Mouse (Mus musculus): ENCODE data around the gene Map3k3. TPM values are rescaled to one million over a fixed set of nuclear protein-coding genes. Genes with fewer than 3 reads are reported as not detected.

The Map3k3 gene
- polyA plus RNA-seq, 2 experiments = 3.8 to 5.5 TPM

DNA sequence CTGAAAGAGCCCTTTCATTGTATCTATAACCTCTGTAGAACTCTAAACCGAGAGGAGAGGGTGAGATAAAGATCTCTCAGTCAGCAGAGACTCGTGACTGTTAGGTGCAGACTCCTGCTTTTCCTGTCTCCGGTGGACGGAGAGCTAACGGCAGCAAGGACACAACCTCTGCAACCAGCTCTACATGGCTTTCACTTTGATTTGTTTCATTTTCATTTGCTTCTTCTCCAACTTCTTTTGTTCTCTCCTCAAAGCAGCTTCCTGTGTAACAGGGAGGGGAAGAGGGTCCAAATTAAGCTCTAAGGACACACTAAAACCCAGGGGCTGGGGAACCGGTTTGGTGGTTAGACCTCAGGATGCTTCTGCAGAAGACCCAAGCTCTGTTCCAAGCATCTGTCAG lies 116.3 kb downstream of the Map3k3 start:
- Histone ChIP-seq H3K36me3 (replicated peaks; ENCODE audit: control insufficient read depth, insufficient read depth, low read depth) (peaks cover 50% of the 10 kb centered on the region), H3K4me1 (replicated peaks; ENCODE audit: control insufficient read depth in 2 of 2, insufficient read depth in 2 of 2, low read length in 1 of 2) (peaks cover 5 to 23% of the 10 kb centered on the region in 2 experiments), H3K9me3 (ENCODE audit: control insufficient read depth, low read length) (no peaks in the 10 kb centered on the region), H3K27me3 (ENCODE audit: control insufficient read depth, insufficient read depth, low read length) (no peaks in the 10 kb centered on the region), H3K27ac (no peak overlapping the region), H3K4me3 (ENCODE audit: insufficient read depth in 1 of 2, low read depth in 2 of 2, low read length in 2 of 2) (no peak overlapping the region), H3K9ac (replicated peaks) (no peak overlapping the region), H3K4me2 (ENCODE audit: low read depth) (no peak overlapping the region)
- ATAC-seq (ENCODE audit: insufficient read depth) (no peak), DNase-seq (ENCODE audit: low read depth in 3 of 3, low spot score in 3 of 3) (no peak)
- WGBS (ENCODE audit: insufficient replicate concordance) = 45% methylated on average over 6 of the region's 6 CpGs
- TF ChIP-seq CTCF (IDR thresholded peaks at IDR 0.05; ENCODE audit: low read depth) = no peak
- TF ChIP-seq EP300 (IDR thresholded peaks at IDR 0.05; ENCODE audit: low read depth) = no peak

DNA sequence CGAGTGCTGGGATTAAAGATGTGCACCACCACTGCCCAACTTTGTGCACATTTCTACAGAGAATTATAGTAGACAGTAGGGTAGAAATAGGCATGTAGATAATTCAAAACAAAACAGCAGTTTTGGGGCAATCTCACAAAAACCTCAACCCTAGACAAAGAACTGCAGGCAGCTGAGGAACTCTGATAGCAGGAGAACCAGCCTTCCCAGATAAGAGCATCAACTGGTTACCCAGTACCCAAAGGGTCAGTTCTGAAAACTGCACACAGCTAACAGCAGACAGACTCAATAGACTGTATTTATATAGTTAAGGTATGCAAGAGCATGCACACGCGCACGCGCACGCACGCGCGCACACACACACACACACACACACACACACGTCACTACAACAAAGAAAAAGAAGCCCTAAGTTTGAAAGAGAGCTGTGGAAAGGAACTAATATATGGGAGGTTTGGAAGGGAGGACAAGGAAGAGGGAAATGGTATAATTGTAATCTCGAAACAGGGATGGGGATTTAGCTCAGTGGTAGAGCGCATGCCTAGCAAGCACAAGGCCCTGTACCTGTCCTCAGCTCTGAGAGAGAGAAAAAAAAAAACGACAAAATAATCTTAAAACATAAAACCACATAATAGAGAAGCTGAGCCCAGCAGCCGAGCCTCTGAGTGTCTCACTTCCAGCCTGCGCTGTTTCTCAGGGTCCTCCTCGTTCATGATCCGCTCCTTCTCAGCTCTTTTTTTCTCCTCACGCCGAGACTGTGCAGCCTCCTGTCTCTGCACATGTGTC lies 117.1 kb downstream of the Map3k3 start:
- H3K9me3 ChIP-seq (ENCODE audit: control insufficient read depth, low read length) = no peaks in the 10 kb centered on the region
- no peak overlapping the region for H3K4me2 ChIP-seq (ENCODE audit: low read depth)
- no peak overlapping the region for H3K27ac ChIP-seq
- peaks cover 51% of the 10 kb centered on the region for H3K36me3 ChIP-seq (replicated peaks; ENCODE audit: control insufficient read depth, insufficient read depth, low read depth)
- H3K27me3 ChIP-seq (ENCODE audit: control insufficient read depth, insufficient read depth, low read length) = no peaks in the 10 kb centered on the region
- TF ChIP-seq EP300 (IDR thresholded peaks at IDR 0.05; ENCODE audit: low read depth) (peak; percentile 68), CTCF (IDR thresholded peaks at IDR 0.05; ENCODE audit: low read depth) (no peak)
- peaks cover 5 to 23% of the 10 kb centered on the region in 2 experiments for H3K4me1 ChIP-seq (replicated peaks; ENCODE audit: control insufficient read depth in 2 of 2, insufficient read depth in 2 of 2, low read length in 1 of 2)
- WGBS (ENCODE audit: insufficient replicate concordance) = 64% methylated on average over 19 of the region's 19 CpGs
- no peak overlapping the region for H3K4me3 ChIP-seq (ENCODE audit: insufficient read depth in 1 of 2, low read depth in 2 of 2, low read length in 2 of 2)
- no peak overlapping the region for H3K9ac ChIP-seq (replicated peaks)
- ATAC-seq (ENCODE audit: insufficient read depth) = peak; percentile 64; the same call in 1 of the 2 replicates
- DNase-seq (ENCODE audit: low read depth in 3 of 3, low spot score in 3 of 3) = peak in 1 of 3 experiments; percentile 17

- ATAC-seq (ENCODE audit: insufficient read depth) (no peak), DNase-seq (ENCODE audit: low read depth in 3 of 3, low spot score in 3 of 3) (no peak)
- Histone ChIP-seq H3K9me3 (ENCODE audit: control insufficient read depth, low read length) (no peaks in the 10 kb centered on the region), H3K27me3 (ENCODE audit: control insufficient read depth, insufficient read depth, low read length) (no peaks in the 10 kb centered on the region), H3K36me3 (replicated peaks; ENCODE audit: control insufficient read depth, insufficient read depth, low read depth) (peaks cover 49% of the 10 kb centered on the region), H3K27ac (no peak within 1 kb of the TSS), H3K4me3 (ENCODE audit: insufficient read depth in 1 of 2, low read depth in 2 of 2, low read length in 2 of 2) (no peak within 1 kb of the TSS), H3K4me1 (replicated peaks; ENCODE audit: control insufficient read depth in 2 of 2, insufficient read depth in 2 of 2, low read length in 1 of 2) (peaks cover 5 to 23% of the 10 kb centered on the region in 2 experiments), H3K9ac (replicated peaks) (no peak within 1 kb of the TSS), H3K4me2 (ENCODE audit: low read depth) (no peak within 1 kb of the TSS)
- no peak for TF ChIP-seq CTCF (IDR thresholded peaks at IDR 0.05; ENCODE audit: low read depth)
- no peak for TF ChIP-seq EP300 (IDR thresholded peaks at IDR 0.05; ENCODE audit: low read depth)
- 45% methylated on average over 5 of the region's 5 CpGs for WGBS (ENCODE audit: insufficient replicate concordance)
Observed at GRCm38 (mm10) chr11:106202123-106202465, 117.7 kb downstream of the Map3k3 start, which contains the start of gene Strada. Strada (minus strand) TSS chr11:106202168.

Other genes starting within 250 kb of the Map3k3 start
- gene Cyb561, start 131.3 kb upstream of the Map3k3 start, polyA plus RNA-seq (2012; rRNA removed) = 0.69 and 0.85 TPM in 2 replicates
- gene Cyb561, start 131.3 kb upstream of the Map3k3 start, polyA plus RNA-seq (2014; fragmentation: Nextera tagmentation; extraction: Ambion mirVana) = 1.1 and 2.1 TPM in 2 replicates
- 0.07 and 0.08 TPM in 2 replicates for gene Ace, start 116.7 kb upstream of the Map3k3 start, polyA plus RNA-seq (2012; rRNA removed)
- not detected in 2 replicates for gene Ace, start 116.7 kb upstream of the Map3k3 start, polyA plus RNA-seq (2014; fragmentation: Nextera tagmentation; extraction: Ambion mirVana)
- gene Ace3, start 89.9 kb upstream of the Map3k3 start, polyA plus RNA-seq (2012; rRNA removed) = not detected in 2 replicates
- gene Ace3, start 89.9 kb upstream of the Map3k3 start, polyA plus RNA-seq (2014; fragmentation: Nextera tagmentation; extraction: Ambion mirVana) = not detected in 2 replicates
- 0.01 TPM in 2 replicates for gene Kcnh6, start 76.5 kb upstream of the Map3k3 start, polyA plus RNA-seq (2012; rRNA removed)
- gene Kcnh6, start 76.5 kb upstream of the Map3k3 start, polyA plus RNA-seq (2014; fragmentation: Nextera tagmentation; extraction: Ambion mirVana) = not detected in 2 replicates
- 15.4 and 15.5 TPM in 2 replicates for gene Dcaf7, start 47.7 kb upstream of the Map3k3 start, polyA plus RNA-seq (2012; rRNA removed)
- gene Dcaf7, start 47.7 kb upstream of the Map3k3 start, polyA plus RNA-seq (2014; fragmentation: Nextera tagmentation; extraction: Ambion mirVana) = 21.6 and 25.9 TPM in 2 replicates
- 7.3 and 10.0 TPM in 2 replicates for gene Taco1, start 18.6 kb upstream of the Map3k3 start, polyA plus RNA-seq (2012; rRNA removed)
- gene Taco1, start 18.6 kb upstream of the Map3k3 start, polyA plus RNA-seq (2014; fragmentation: Nextera tagmentation; extraction: Ambion mirVana) = 4.8 and 5.2 TPM in 2 replicates
- not detected in 2 replicates for gene Gm10840, start 76.2 kb downstream of the Map3k3 start, polyA plus RNA-seq (2012; rRNA removed)
- gene Gm10840, start 76.2 kb downstream of the Map3k3 start, polyA plus RNA-seq (2014; fragmentation: Nextera tagmentation; extraction: Ambion mirVana) = not detected in 2 replicates
- gene Limd2, start 76.2 kb downstream of the Map3k3 start, polyA plus RNA-seq (2012; rRNA removed) = 17.3 and 26.7 TPM in 2 replicates
- 57.8 and 59.4 TPM in 2 replicates for gene Limd2, start 76.2 kb downstream of the Map3k3 start, polyA plus RNA-seq (2014; fragmentation: Nextera tagmentation; extraction: Ambion mirVana)
- 9.1 and 9.4 TPM in 2 replicates for gene Strada, start 117.6 kb downstream of the Map3k3 start, polyA plus RNA-seq (2012; rRNA removed)
- 6.9 and 8.8 TPM in 2 replicates for gene Strada, start 117.6 kb downstream of the Map3k3 start, polyA plus RNA-seq (2014; fragmentation: Nextera tagmentation; extraction: Ambion mirVana)
- gene Ccdc47, start 131.7 kb downstream of the Map3k3 start, polyA plus RNA-seq (2012; rRNA removed) = 11.6 and 19.0 TPM in 2 replicates
- 27.5 and 29.2 TPM in 2 replicates for gene Ccdc47, start 131.7 kb downstream of the Map3k3 start, polyA plus RNA-seq (2014; fragmentation: Nextera tagmentation; extraction: Ambion mirVana)
- 7.8 and 13.5 TPM in 2 replicates for gene Ddx42, start 132.3 kb downstream of the Map3k3 start, polyA plus RNA-seq (2012; rRNA removed)
- 20.7 and 22.8 TPM in 2 replicates for gene Ddx42, start 132.3 kb downstream of the Map3k3 start, polyA plus RNA-seq (2014; fragmentation: Nextera tagmentation; extraction: Ambion mirVana)
- 15.5 and 25.7 TPM in 2 replicates for gene Ftsj3, start 171.5 kb downstream of the Map3k3 start, polyA plus RNA-seq (2012; rRNA removed)
- 36.8 and 40.1 TPM in 2 replicates for gene Ftsj3, start 171.5 kb downstream of the Map3k3 start, polyA plus RNA-seq (2014; fragmentation: Nextera tagmentation; extraction: Ambion mirVana)
- gene Psmc5, start 171.5 kb downstream of the Map3k3 start, polyA plus RNA-seq (2012; rRNA removed) = 59.6 and 107 TPM in 2 replicates
- 123 and 132 TPM in 2 replicates for gene Psmc5, start 171.5 kb downstream of the Map3k3 start, polyA plus RNA-seq (2014; fragmentation: Nextera tagmentation; extraction: Ambion mirVana)
- gene Smarcd2, start 188.4 kb downstream of the Map3k3 start, polyA plus RNA-seq (2012; rRNA removed) = 38.8 and 39.1 TPM in 2 replicates
- gene Smarcd2, start 188.4 kb downstream of the Map3k3 start, polyA plus RNA-seq (2014; fragmentation: Nextera tagmentation; extraction: Ambion mirVana) = 23.9 and 29.0 TPM in 2 replicates
- gene Tcam1, start 192.1 kb downstream of the Map3k3 start, polyA plus RNA-seq (2012; rRNA removed) = 0.17 and 0.20 TPM in 2 replicates
- 0.09 and 0.18 TPM in 2 replicates for gene Tcam1, start 192.1 kb downstream of the Map3k3 start, polyA plus RNA-seq (2014; fragmentation: Nextera tagmentation; extraction: Ambion mirVana)
- not detected in 2 replicates for gene Gh, start 217.3 kb downstream of the Map3k3 start, polyA plus RNA-seq (2012; rRNA removed)
- not detected in 2 replicates for gene Gh, start 217.3 kb downstream of the Map3k3 start, polyA plus RNA-seq (2014; fragmentation: Nextera tagmentation; extraction: Ambion mirVana)
- gene Cd79b, start 230.1 kb downstream of the Map3k3 start, polyA plus RNA-seq (2012; rRNA removed) = 3.1 and 3.7 TPM in 2 replicates
- gene Cd79b, start 230.1 kb downstream of the Map3k3 start, polyA plus RNA-seq (2014; fragmentation: Nextera tagmentation; extraction: Ambion mirVana) = 4.5 and 4.9 TPM in 2 replicates